Mouse (Mus musculus) neural tube, embryonic 15.5 days (tissue): ENCODE data around the gene Lmbr1. TPM values are rescaled to one million over a fixed set of nuclear protein-coding genes. Genes with fewer than 3 reads are reported as not detected.
"Not testable (repeated sequence)": the region's sequence is repeated elsewhere in the genome, so short reads cannot be mapped to it uniquely, and the experiment has no call there.

Experiments
- ATAC-seq: fragments of 200-750 bp; cut with Nextera tagmentation; 2 replicates; pipeline ENCODE4 v1.8.0; 2017; ENCODE audit warnings: mild to moderate bottlenecking, moderate TSS enrichment, moderate library complexity; ENCODE audit not compliant: low FRiP score
- H3K27ac ChIP-seq: fragments of 300-500 bp; sonication (generic); replicated peaks from 2 replicates; pipeline ENCODE4 v1.5.1; 2015; ENCODE audit warnings: mild to moderate bottlenecking, inconsistent platforms
- H3K27me3 ChIP-seq: fragments of 300-500 bp; sonication (generic); replicated peaks from 2 replicates; pipeline ENCODE4 v1.6.1; 2015; ENCODE audit warnings: inconsistent platforms
- H3K36me3 ChIP-seq: fragments of 300-500 bp; sonication (generic); 2 replicates; pipeline ENCODE4 v1.6.1; 2015; ENCODE audit warnings: inconsistent platforms
- H3K4me1 ChIP-seq: fragments of 300-500 bp; sonication (generic); 2 replicates; pipeline ENCODE4 v1.6.1; 2015; ENCODE audit warnings: inconsistent platforms
- H3K4me2 ChIP-seq: fragments of 300-500 bp; sonication (generic); 2 replicates; pipeline ENCODE4 v1.6.1; 2015; ENCODE audit warnings: inconsistent platforms, mild to moderate bottlenecking, moderate library complexity
- H3K4me3 ChIP-seq: fragments of 300-500 bp; sonication (generic); replicated peaks from 2 replicates; pipeline ENCODE4 v1.5.1; 2015; ENCODE audit warnings: mild to moderate bottlenecking, inconsistent platforms
- H3K9ac ChIP-seq: fragments of 300-500 bp; sonication (generic); replicated peaks from 2 replicates; pipeline ENCODE4 v1.6.1; 2015; ENCODE audit warnings: mild to moderate bottlenecking, inconsistent platforms
- H3K9me3 ChIP-seq: fragments of 300-500 bp; sonication (generic); replicated peaks from 2 replicates; pipeline ENCODE4 v1.6.1; 2016; ENCODE audit warnings: inconsistent platforms
- WGBS: fragments of 180-500 bp; shearing (Covaris S2); methylation state at CpG from one replicate; pipeline ENCODE4 v1.1.7; 2015; ENCODE audit warnings: mixed read lengths; 5-methylcytosine and 5-hydroxymethylcytosine counted together
- polyA plus RNA-seq: library from polyadenylated mRNA; unstranded; fragments of >200 nt; fragmentation: Nextera tagmentation; extraction: Ambion mirVana; gene quantifications from 2 replicates; pipeline ENCODE4 v1.2.1, GENCODE M21; 2015

Lmbr1 gene
- polyA plus RNA-seq = 35.6 and 36.5 TPM in 2 replicates

GRCm38 (mm10) chr5:29378298-29379036, at the start of gene Lmbr1:
Lmbr1 (minus strand) TSS chr5:29378390.
- peak within 1 kb of the TSS; percentile 89 for H3K4me2 ChIP-seq
- no peaks in the 10 kb centered on the region; the same call in 1 of the 2 replicates for H3K9me3 ChIP-seq
- peak within 1 kb of the TSS; percentile 80 for H3K9ac ChIP-seq
- under 1% methylated on average over 40 of the region's 40 CpGs for WGBS
- ATAC-seq = peak; percentile 99
- no peaks in the 10 kb centered on the region for H3K36me3 ChIP-seq
- H3K4me3 ChIP-seq = peak within 1 kb of the TSS; percentile 89
- H3K4me1 ChIP-seq = peaks cover 15% of the 10 kb centered on the region
- peak within 1 kb of the TSS; percentile 88 for H3K27ac ChIP-seq
- H3K27me3 ChIP-seq = no peaks in the 10 kb centered on the region

- H3K9ac ChIP-seq, H3K36me3 ChIP-seq, H3K4me1 ChIP-seq, H3K9me3 ChIP-seq, ATAC-seq, H3K4me3 ChIP-seq, H3K27ac ChIP-seq, H3K27me3 ChIP-seq, H3K4me2 ChIP-seq: not testable (repeated sequence)
- WGBS = 70% methylated on average over 3 of the region's 3 CpGs
Observed at GRCm38 (mm10) chr5:29423330-29423729, 45.1 kb upstream of the Lmbr1 start.

GRCm38 (mm10) chr5:29413041-29413440, 34.9 kb upstream of the Lmbr1 start:
- Histone ChIP-seq H3K4me1 (no peaks in the 10 kb centered on the region), H3K4me3 (no peak overlapping the region), H3K9me3 (no peaks in the 10 kb centered on the region; the same call in 1 of the 2 replicates), H3K9ac (no peak overlapping the region), H3K27me3 (no peaks in the 10 kb centered on the region), H3K36me3 (no peaks in the 10 kb centered on the region), H3K27ac (no peak overlapping the region), H3K4me2 (no peak overlapping the region)
- no peak for ATAC-seq
- 86% methylated on average over 3 of the region's 3 CpGs for WGBS

GRCm38 (mm10) chr5:29410854-29411253, 32.7 kb upstream of the Lmbr1 start:
- Histone ChIP-seq H3K9ac (no peak overlapping the region), H3K9me3 (no peaks in the 10 kb centered on the region), H3K27ac (no peak overlapping the region), H3K36me3 (no peaks in the 10 kb centered on the region), H3K4me3 (no peak overlapping the region), H3K4me1 (no peaks in the 10 kb centered on the region), H3K27me3 (no peaks in the 10 kb centered on the region), H3K4me2 (no peak overlapping the region)
- ATAC-seq = no peak

- no peak for ATAC-seq
- 71% methylated on average over 4 of the region's 4 CpGs for WGBS
- H3K4me1 ChIP-seq = no peaks in the 10 kb centered on the region
- no peaks in the 10 kb centered on the region for H3K36me3 ChIP-seq
- H3K27ac ChIP-seq = no peak overlapping the region
- no peaks in the 10 kb centered on the region for H3K9me3 ChIP-seq
- no peak overlapping the region for H3K9ac ChIP-seq
- no peak overlapping the region for H3K4me3 ChIP-seq
- no peak overlapping the region for H3K4me2 ChIP-seq
- H3K27me3 ChIP-seq = no peaks in the 10 kb centered on the region
Observed at GRCm38 (mm10) chr5:29398427-29398826, 20.2 kb upstream of the Lmbr1 start.

GRCm38 (mm10) chr5:29388944-29389765, 11.0 kb upstream of the Lmbr1 start:
- Histone ChIP-seq H3K4me3 (no peak overlapping the region), H3K4me2 (peak overlapping the region; percentile 27; the same call in 1 of the 2 replicates), H3K36me3 (no peaks in the 10 kb centered on the region), H3K27me3 (no peaks in the 10 kb centered on the region; the same call in 1 of the 2 replicates), H3K9me3 (no peaks in the 10 kb centered on the region), H3K9ac (no peak overlapping the region), H3K4me1 (no peaks in the 10 kb centered on the region), H3K27ac (no peak overlapping the region)
- peak; percentile 63; the same call in 1 of the 2 replicates for ATAC-seq
- WGBS = 22% methylated on average over 15 of the region's 15 CpGs

GRCm38 (mm10) chr5:29388181-29388943, 10.2 kb upstream of the Lmbr1 start:
- ATAC-seq = no peak
- no peak overlapping the region for H3K4me3 ChIP-seq
- H3K27ac ChIP-seq = no peak overlapping the region
- H3K9ac ChIP-seq = no peak overlapping the region
- no peaks in the 10 kb centered on the region; the same call in 1 of the 2 replicates for H3K27me3 ChIP-seq
- H3K4me1 ChIP-seq = no peaks in the 10 kb centered on the region
- no peaks in the 10 kb centered on the region for H3K9me3 ChIP-seq
- no peaks in the 10 kb centered on the region for H3K36me3 ChIP-seq
- WGBS = 56% methylated on average over 7 of the region's 7 CpGs
- no peak overlapping the region for H3K4me2 ChIP-seq

GRCm38 (mm10) chr5:29387591-29387990, 9.4 kb upstream of the Lmbr1 start:
- no peaks in the 10 kb centered on the region; the same call in 1 of the 2 replicates for H3K27me3 ChIP-seq
- no peak for ATAC-seq
- 69% methylated on average over 1 of the region's 1 CpGs for WGBS

GRCm38 (mm10) chr5:29382776-29383175, 4.6 kb upstream of the Lmbr1 start:
- no peak overlapping the region for H3K4me2 ChIP-seq
- WGBS = 95% methylated on average over 1 of the region's 1 CpGs
- ATAC-seq = no peak
- H3K9me3 ChIP-seq = no peaks in the 10 kb centered on the region
- peaks cover 8% of the 10 kb centered on the region for H3K4me1 ChIP-seq
- H3K4me3 ChIP-seq = no peak overlapping the region
- no peak overlapping the region for H3K27ac ChIP-seq
- H3K36me3 ChIP-seq = no peaks in the 10 kb centered on the region
- H3K27me3 ChIP-seq = no peaks in the 10 kb centered on the region; the same call in 1 of the 2 replicates
- H3K9ac ChIP-seq = no peak overlapping the region

More at GRCm38 (mm10) chr5:29387591-29387990, 9.4 kb upstream of the Lmbr1 start:
- no peaks in the 10 kb centered on the region for H3K36me3 ChIP-seq
- H3K9ac ChIP-seq = no peak overlapping the region
- no peaks in the 10 kb centered on the region for H3K9me3 ChIP-seq
- H3K4me1 ChIP-seq = no peaks in the 10 kb centered on the region
- 0 out of 2 replicates have a peak overlapping the region, but pooled peaks have one; percentile 28 for H3K27ac ChIP-seq
- no peak overlapping the region for H3K4me3 ChIP-seq
- H3K4me2 ChIP-seq = no peak overlapping the region

GRCm38 (mm10) chr5:29380091-29380490, 1.9 kb upstream of the Lmbr1 start:
- peaks cover 15% of the 10 kb centered on the region for H3K4me1 ChIP-seq
- no peak for ATAC-seq
- H3K4me3 ChIP-seq = no peak overlapping the region
- H3K4me2 ChIP-seq = no peak overlapping the region
- H3K36me3 ChIP-seq = no peaks in the 10 kb centered on the region
- H3K27ac ChIP-seq = no peak overlapping the region
- 83% methylated on average over 2 of the region's 2 CpGs for WGBS
- no peak overlapping the region for H3K9ac ChIP-seq
- H3K9me3 ChIP-seq = no peaks in the 10 kb centered on the region
- H3K27me3 ChIP-seq = no peaks in the 10 kb centered on the region

GRCm38 (mm10) chr5:29377590-29378297, 446 bp downstream of the Lmbr1 start:
- peak; percentile 85 for ATAC-seq

More at GRCm38 (mm10) chr5:29377590-29378297, 446 bp downstream of the Lmbr1 start:
- 1% methylated on average over 47 of the region's 47 CpGs for WGBS
- peak overlapping the region; percentile 88 for H3K27ac ChIP-seq
- H3K36me3 ChIP-seq = no peaks in the 10 kb centered on the region
- no peaks in the 10 kb centered on the region for H3K27me3 ChIP-seq
- peak overlapping the region; percentile 89 for H3K4me3 ChIP-seq
- peak overlapping the region; percentile 80 for H3K9ac ChIP-seq
- H3K4me2 ChIP-seq = peak overlapping the region; percentile 89
- no peaks in the 10 kb centered on the region; the same call in 1 of the 2 replicates for H3K9me3 ChIP-seq
- H3K4me1 ChIP-seq = peaks cover 15% of the 10 kb centered on the region
